ENCODE assay signal across 24 mouse cellular contexts in the genomic region with DNA sequence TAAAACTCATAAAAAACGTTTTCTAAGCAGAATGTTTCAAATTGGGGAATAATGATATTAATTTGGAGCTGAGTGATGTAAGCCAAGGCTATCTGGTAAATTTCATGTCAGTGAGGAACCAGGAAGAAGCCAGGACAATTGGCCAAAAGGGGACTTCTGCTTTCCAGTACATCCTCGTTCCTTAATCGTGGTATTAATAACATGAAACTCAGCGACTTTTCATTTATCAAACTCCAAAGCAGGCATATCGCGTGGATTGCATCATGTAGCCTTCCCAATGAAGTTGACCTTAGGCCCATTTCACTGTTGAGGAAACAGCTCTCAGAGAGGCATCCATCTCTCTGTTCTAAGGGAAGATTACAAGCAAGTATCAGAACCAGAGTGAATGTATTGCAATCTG.
"Had no signal": no experiment of that assay in that cellular context is flagged by ENCODE, and none has a peak within 500 bp of the region (broad histone marks: within the 10 kb centered on the region; RNA-seq: fewer than 3 reads in every experiment).

No protein-coding gene starts in this region.

- H3K9ac ChIP-seq: hindbrain, embryonic 13.5 days; hindbrain, embryonic 15.5 days; intestine, embryonic 15.5 days; kidney, embryonic 15.5 days; limb, embryonic 13.5 days; limb, embryonic 15.5 days; liver, embryonic 12.5 days; liver, embryonic 14.5 days had no signal

- H3K9me3 ChIP-seq: hindbrain, embryonic 13.5 days; hindbrain, embryonic 15.5 days; intestine, embryonic 15.5 days; kidney, embryonic 15.5 days; limb, embryonic 13.5 days; limb, embryonic 15.5 days; liver, embryonic 12.5 days had no signal

- H3K4me1 ChIP-seq: hindbrain, embryonic 13.5 days; hindbrain, embryonic 15.5 days; limb, embryonic 13.5 days; limb, embryonic 15.5 days; liver, embryonic 12.5 days had no signal

- H3K27me3 ChIP-seq: hindbrain, embryonic 15.5 days; intestine, embryonic 15.5 days; kidney, embryonic 15.5 days; liver, embryonic 12.5 days had no signal

- H3K4me3 ChIP-seq: heart, adult 2 months; hindbrain, embryonic 13.5 days; hindbrain, embryonic 15.5 days; intestine, embryonic 15.5 days; kidney, embryonic 15.5 days; limb, embryonic 13.5 days; limb, embryonic 15.5 days; liver, embryonic 12.5 days had no signal

- H3K4me2 ChIP-seq: heart, embryonic 11.5 days; hindbrain, embryonic 13.5 days; hindbrain, embryonic 15.5 days; intestine, embryonic 15.5 days; kidney, embryonic 15.5 days; limb, embryonic 13.5 days; limb, embryonic 15.5 days; liver, embryonic 12.5 days had no signal

- DNase-seq: gastrocnemius, postnatal 14 days; gastrocnemius, postnatal 36 days; heart, adult 2 months; heart, postnatal 10 days; heart, postnatal 4 days; kidney, adult 11 months; kidney, adult 2 months; kidney, adult 9 months; kidney, postnatal 14 days; kidney, postnatal 36 days; layer of hippocampus, adult 9-11 months; layer of hippocampus, postnatal 36 days; left cerebral cortex, postnatal 4 days had no signal

- ATAC-seq: hindbrain, postnatal 0 days; intestine, embryonic 15.5 days; liver, embryonic 12.5 days had no signal

- H3K36me3 ChIP-seq: hindbrain, embryonic 13.5 days; hindbrain, embryonic 15.5 days; intestine, embryonic 15.5 days; kidney, embryonic 15.5 days; limb, embryonic 13.5 days; limb, embryonic 15.5 days; liver, embryonic 12.5 days had no signal

- H3K27ac ChIP-seq: heart, adult 2 months; hindbrain, embryonic 13.5 days; hindbrain, embryonic 15.5 days; hindbrain, postnatal 0 days; intestine, embryonic 15.5 days; kidney, postnatal 0 days; limb, embryonic 13.5 days; limb, embryonic 15.5 days; liver, embryonic 12.5 days; liver, embryonic 14.5 days had no signal
